Mouse (Mus musculus) liver, adult (tissue): ENCODE measurements around the gene Rubcnl.

ENCODE experiments used
- GATA4 ChIP-seq: IDR thresholded peaks from 2 replicates; pipeline ENCODE4 v1.6.1; 2014; ENCODE audit warnings: mild to moderate bottlenecking, low read length; ENCODE audit not compliant: insufficient replicate concordance

Gene Rubcnl

GRCm38 (mm10) chr14:75015856-75016714 lies at the start of gene Rubcnl:
TSS of gene Rubcnl (plus strand) at chr14:75016027.
- TF ChIP-seq GATA4, result peak; percentile 67; the same call in 1 of the 2 replicates

DNA sequence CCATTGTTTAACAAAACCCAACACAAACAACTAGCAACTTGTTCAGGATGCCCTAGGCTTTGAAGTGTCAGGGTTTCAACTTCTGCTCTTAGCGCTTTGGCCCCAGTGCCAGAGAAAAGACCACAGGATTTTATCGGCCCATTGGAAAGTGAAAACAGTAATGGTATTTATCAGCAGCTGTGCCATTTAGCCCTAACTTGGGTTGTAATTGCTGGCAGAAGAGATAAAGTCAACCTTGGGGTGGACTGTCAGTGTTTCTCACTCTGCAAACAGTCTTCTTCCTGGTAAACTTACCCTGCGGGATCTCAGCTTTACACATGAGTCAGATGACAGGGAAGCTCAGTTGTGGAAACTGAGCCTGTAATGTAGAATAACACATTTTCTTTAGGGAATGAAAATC lies 43.6 kb upstream of the Rubcnl start:
- no peak for TF ChIP-seq GATA4

- no peak for TF ChIP-seq GATA4
Measured at GRCm38 (mm10) chr14:74972687-74973086, 43.1 kb upstream of the Rubcnl start.

GRCm38 (mm10) chr14:74974136-74974651 lies 41.6 kb upstream of the Rubcnl start:
- peak; percentile 89 for TF ChIP-seq GATA4

DNA sequence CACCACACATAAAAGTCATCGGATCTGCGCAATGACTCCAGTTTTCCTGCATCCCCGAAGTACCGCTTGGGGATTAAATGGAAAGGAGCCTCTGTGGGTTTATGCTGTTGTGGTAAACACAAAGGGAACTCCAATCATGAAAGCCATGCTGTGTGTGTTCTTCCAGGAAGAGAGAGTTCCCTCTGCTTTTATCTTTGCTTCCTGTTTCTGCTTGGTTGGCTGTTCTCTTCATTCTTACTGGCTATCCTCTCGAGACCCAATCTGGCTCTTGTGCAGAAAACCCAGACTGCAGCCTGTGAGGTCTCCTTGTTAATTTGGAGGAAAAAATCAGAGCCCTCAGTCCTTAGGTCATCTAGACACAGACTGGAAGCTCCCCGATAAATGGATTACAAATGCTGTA lies 38.9 kb upstream of the Rubcnl start:
- TF ChIP-seq GATA4, result no peak

- no peak for TF ChIP-seq GATA4
Measured at GRCm38 (mm10) chr14:74981016-74981415, 34.8 kb upstream of the Rubcnl start.

DNA sequence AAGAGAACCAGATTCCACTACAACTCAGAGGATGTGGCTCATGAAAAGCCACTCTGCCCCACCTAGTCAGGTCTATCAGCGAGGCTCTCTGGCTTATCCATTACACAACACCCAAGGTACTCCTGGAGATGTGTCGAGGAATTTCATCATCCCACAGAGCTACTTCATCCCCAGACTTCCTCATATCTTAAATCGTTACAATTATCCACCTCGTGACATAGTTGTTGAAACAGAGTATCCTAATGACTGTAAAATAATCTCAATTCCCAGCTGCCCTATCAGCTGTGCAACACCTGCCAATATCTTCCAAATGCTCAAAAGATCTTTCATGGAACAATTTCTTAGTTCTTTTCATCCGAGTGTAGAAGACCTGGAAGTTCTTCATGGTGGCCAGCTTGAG lies 32.7 kb upstream of the Rubcnl start:
- no peak for TF ChIP-seq GATA4

GRCm38 (mm10) chr14:74984817-74985391 lies 30.9 kb upstream of the Rubcnl start:
- no peak for TF ChIP-seq GATA4

DNA sequence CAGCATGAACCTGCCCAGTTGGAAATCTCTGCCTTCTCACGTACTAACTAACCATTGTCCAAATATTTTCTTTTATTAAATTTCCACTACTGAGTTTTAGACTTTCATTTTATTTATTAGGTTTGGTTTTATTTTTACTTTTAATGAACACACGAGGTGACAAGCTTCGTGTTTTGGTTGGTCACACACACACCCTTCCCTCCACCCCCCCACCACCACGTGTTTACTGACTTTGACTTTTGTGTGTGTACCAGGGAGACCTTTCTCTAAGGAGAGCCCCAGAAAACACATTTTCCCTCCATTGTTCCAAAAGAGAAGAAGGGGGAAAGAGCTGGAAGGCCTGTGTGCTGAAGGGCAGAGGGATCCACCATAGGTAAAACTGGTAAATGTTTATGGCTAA lies 30.2 kb upstream of the Rubcnl start:
- no peak for TF ChIP-seq GATA4

- TF ChIP-seq GATA4, result no peak
Measured at GRCm38 (mm10) chr14:74986527-74986926, 29.3 kb upstream of the Rubcnl start.

DNA sequence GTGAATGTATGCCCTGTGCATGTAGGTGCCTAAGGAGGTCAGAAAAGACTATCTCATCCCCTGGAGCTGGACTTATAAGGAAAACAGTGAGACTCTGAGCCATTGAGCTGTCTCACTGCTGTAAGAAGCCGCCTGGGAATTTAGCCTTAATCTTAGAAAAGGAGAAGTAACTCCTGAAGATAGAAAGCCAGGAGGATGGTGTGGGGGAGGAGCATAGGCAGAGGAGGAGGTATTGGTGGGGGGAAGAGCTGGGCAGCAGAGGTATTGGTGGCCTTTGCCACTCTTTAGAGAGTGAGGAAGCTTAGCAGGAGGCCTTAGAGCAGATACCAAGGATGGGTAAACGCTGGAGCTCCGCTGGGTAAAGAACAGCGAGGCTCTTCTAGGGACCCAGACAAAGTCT lies 26.5 kb upstream of the Rubcnl start:
- TF ChIP-seq GATA4, result no peak

- TF ChIP-seq GATA4, result no peak
Measured at GRCm38 (mm10) chr14:74989909-74990308, 25.9 kb upstream of the Rubcnl start.

DNA sequence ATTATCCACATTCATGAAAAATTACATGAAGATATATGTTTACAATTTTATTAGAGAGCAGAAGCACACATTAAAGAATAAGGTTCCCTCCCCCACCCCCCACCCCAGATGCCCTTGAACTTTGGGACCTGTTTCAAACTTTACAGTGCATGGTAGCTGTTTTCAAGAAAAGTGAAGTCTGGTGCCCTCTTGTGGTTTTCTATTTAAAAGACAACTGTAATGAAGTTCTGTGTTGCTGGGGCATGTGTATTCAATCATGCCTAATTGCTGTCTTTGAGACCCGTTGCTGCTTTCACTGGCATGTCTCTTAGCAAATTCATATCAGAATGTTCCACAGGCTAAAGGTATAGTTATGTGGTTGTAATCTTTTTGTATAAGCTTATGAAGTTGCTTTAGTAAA lies 25.3 kb upstream of the Rubcnl start:
- no peak for TF ChIP-seq GATA4

DNA sequence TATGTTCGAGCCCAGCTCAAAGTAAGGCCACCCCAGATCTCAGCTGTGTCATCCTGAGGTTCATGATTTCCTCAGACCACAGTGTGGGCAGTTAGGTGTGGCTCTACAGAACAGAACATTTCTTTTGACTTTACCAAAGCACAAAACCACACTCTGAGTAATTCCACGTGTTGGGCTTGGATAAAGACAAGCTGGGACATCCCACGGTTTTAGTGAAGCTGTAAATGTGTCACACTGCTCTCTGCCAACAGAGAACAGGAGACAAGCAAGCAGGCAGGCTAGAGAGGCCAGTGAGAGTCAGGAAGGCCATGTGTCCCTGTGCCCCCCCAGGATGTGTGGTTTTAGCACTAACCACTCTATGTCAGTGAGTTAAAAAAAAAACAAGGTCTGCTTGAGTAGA lies 19.3 kb upstream of the Rubcnl start:
- TF ChIP-seq GATA4, result no peak

DNA sequence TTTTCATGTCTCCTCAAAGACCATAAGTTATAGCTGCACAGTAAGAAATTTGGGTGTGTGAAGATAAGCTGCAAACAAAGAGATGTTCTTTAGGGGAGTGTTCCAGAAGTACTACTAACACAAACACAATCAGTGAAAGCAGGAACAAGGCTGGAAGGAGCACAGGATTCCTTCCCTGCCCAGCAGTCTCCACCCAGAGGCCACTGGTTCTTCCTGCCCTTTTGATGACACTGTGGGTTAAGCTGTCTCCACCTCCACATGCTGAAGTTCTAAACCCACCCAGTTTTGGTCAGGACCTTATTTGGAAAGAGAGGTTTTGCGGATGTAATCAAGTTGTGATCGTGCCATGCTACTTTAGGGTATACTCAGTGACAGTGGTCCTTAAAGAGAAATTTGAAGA lies 18.8 kb upstream of the Rubcnl start:
- peak; percentile 56; the same call in 1 of the 2 replicates for TF ChIP-seq GATA4

- TF ChIP-seq GATA4, result no peak
Measured at GRCm38 (mm10) chr14:75001364-75001763, 14.5 kb upstream of the Rubcnl start.

DNA sequence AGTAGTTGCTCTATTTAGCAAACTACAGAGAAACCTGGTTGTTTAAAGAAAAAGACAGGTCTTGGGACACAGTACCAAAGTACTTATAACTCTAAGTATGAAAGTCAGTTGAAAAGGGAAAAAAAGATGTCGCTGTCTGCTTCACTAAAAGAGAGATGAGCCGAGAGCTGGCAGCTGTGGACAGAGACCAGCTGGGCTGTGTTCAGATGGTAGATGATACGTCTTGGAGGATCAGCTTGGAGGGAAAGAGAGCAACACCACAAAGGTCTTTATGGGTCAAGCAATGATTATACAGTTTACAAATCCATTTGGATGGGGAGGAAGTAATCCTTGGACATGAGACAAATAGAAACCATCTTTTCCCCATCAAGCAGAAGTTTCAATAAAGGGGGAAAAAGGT lies 12.5 kb upstream of the Rubcnl start:
- TF ChIP-seq GATA4, result no peak
